Mouse (Mus musculus): ENCODE data around the gene Ssh2. TPM values are rescaled to one million over a fixed set of nuclear protein-coding genes. Genes with fewer than 3 reads are reported as not detected.

The Ssh2 gene
- polyA plus RNA-seq (2017; shearing (Covaris generic)), result 172 TPM

DNA sequence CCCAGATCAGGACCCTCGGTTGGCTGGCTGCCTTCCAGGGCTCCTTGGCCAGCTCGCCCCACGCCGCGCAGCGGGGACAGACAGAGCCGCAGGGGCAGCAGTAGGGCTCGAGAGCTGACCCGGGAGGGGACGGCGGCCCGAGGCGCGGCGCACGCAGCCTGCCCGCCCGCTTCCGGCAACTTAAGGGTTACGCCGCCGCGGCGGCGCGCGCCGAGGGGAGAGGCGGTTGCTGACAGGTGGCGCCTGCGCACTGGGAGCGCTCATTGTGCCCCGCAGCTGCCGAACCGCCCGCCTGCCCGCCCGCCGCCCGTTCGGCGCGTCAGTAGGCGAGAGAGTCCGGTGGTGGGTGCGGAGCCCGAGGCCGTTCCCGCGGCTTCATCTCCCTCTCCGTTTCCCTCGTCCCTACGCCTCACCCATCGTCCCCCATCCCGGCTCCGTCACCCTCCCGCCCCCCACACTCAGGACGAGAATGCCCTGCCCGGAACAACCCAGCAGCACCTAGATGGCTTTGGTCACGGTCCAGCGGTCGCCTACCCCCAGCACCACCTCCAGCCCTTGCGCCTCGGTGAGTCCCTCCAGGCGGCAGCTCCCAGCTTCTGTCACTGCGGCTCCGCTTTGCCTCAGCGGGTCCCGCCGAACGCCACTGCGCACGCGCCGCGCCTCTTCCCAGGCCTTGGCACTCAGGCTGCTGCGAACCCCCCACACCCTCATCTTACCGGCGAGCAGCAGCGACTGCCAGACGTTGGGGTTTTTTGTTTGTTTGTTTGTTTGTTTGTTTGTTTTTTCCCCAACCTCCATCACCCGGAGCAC, at the start of gene Ssh2:
Gene Ssh2 (plus strand): TSS at position 337 of the 810 bp plus-strand sequence.

DNA sequence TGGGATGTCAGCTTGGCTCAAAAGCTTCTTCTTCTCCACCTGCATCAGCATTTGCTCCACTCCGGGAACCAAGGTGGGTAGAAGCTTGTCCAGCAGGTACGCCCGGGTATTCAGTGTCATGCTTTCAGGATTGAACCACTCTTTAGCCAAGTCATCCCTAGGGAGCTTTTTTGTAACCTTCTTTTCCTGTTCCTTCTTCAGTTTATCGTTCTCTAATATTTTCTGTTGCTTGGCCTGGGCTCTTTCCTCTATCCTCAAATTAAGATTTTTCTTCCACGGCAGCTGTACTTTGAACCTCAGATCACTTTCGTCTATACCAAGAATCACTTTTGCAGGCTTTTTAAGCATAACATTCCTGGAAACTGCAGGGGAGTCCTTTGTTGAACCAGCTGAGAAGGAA, 27.2 kb upstream of the Ssh2 start, which contains the start of gene Efcab5:
Gene Efcab5 (minus strand): TSS at position 101 of the 400 bp plus-strand sequence.

DNA sequence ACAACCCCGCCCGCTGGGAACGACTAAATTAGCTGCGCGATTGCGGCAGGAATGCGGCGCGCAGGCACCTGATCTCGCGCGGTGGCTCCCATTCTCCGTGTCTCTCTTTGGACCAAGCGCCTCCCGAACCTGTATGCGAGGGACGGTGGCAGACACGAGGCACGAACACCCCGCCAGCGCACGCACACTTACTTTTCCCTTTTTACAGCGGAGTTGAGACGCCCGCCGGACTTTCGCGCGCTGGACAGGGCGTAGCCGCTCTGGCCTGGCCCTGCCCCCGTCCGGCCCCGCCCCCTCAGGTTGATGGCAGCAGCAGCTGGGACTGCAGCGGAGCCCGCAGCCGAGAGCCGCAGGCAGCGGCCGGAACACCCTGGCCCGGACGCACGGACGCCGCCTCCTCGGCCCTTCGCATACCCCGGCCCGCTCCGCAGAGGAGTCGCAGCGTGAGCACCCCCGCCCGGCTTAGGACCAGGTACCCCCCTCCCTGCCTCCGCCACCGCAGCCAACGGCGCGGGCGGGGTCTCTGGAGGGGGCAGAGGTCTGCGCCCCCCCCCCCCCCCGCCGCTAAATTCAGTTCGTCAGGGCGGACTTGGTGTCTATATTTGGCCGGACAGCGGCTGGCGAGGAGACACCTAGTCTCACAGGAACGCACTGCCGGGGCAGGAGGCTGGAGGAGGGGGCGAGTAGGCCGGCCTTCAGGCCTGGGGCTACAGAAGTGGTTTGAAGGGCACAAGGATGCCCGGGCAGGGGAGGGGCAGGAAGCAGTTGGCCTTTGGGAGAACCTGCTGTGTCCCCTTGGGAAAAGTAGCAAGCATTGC, 246.4 kb downstream of the Ssh2 start, which contains the start of gene Coro6:
Gene Coro6 (plus strand): TSS at position 129 of the 818 bp plus-strand sequence.

DNA sequence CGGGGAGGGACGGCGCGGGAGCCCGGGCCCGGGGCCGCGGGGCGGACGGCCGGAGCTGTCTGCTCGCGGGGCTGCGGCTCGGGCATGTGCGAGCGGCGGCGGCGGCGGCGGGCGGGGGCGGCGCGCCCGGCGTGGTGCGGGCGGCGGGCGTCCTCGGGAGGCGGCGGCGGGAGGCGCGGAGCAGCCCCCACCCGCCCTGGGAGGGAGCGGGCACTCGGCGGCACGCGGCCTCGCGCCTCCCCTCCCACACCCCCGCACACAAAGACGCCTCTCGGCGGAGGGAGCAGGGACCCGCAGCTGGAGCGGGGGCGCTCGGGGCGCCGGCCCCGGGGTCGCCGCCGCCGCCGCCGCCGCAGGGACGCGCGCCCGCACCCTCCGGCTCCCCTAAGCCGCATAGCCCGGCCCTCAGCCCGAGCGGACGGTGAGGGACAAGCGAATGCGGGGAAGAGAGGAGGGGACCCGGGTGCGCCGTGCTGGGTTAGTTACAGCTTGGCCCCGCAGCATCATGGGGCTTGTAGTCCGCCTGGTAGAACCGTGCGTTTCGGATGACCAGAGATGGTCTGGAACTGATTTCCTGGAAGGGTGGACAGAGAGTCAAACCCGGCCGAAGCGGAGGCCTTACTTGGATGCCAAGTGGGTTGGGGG, 273.6 kb downstream of the Ssh2 start, which contains the start of gene Ankrd13b:
Gene Ankrd13b (minus strand): TSS at position 88 of the 645 bp plus-strand sequence.

DNA sequence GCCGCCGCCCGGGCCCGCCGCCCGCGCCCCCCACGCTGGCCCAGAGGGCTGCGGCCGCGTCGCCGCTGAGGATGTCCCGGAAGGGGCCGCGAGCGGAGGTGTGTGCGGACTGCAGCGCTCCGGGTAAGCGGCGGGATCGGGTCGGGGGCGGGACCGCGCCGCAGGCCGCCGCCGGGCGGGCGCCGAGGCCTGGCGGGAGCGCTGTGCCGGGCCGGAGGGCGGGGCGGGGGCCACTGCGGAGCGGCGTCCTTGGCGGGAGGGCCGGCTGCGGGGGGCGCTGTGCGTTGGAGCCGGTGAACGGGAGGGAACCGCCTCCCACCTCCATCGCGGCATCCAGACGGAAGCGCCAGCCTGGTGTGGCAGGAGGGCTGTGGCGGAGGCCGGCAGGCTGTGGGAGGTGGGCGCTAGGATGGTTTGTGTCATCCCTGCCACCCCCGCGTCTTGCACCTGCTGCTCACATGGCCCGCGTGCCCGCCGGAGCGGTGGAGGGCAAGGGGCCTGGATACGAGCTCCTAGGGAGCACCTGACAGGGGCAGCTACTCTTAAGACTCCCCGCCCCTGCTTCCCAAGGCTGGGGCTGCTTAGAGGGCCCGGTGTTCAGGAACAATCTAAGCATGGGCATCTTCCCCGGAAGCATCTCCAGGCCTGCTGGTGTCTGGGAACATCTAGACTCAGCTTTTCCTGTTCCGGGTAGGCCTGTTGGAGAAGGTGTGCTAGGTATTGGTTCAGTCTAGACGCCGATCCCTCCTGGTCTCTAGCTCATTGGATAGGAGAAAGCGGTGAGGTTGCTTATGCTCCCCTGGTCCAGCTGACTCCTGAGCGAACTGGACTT, 277.6 kb downstream of the Ssh2 start, which contains the start of gene Git1:
Gene Git1 (plus strand): TSS at position 51 of the 832 bp plus-strand sequence.

Other genes starting within 250 kb of the Ssh2 start
- 0.12 TPM for gene Slc6a4, start 217.7 kb upstream of the Ssh2 start, polyA plus RNA-seq (2017; shearing (Covaris generic))
- 49.7 TPM for gene Nsrp1, start 137.9 kb upstream of the Ssh2 start, polyA plus RNA-seq (2017; shearing (Covaris generic))
- gene Efcab5, start 27.3 kb upstream of the Ssh2 start, polyA plus RNA-seq (2017; shearing (Covaris generic)), result 0.11 TPM
- not detected for gene Coro6, start 246.1 kb downstream of the Ssh2 start, polyA plus RNA-seq (2017; shearing (Covaris generic))

Data from CD4-positive, CD25-positive, alpha-beta regulatory T cell, adult 9 weeks (primary cell).